Mouse (Mus musculus) heart, postnatal 36 days (tissue): ENCODE measurements around the gene Larp4. TPM values are rescaled to one million over a fixed set of nuclear protein-coding genes. Genes with fewer than 3 reads are reported as not detected.

Source experiments
- DNase-seq, 2 experiments: peaks; one replicate each; pipeline ENCODE4 v3.0.0; 2021 to 2022
- intact Hi-C: fragments of 180-260 bp; cut with DNase I; formaldehyde crosslinking; loops from one replicate; pipeline ENCODE4 v1.15.1; 2025
- total RNA-seq, 2 experiments: library from RNA; stranded (reverse); gene quantifications; 2 replicates each; pipeline ENCODE4 v1.2.3; 2021

Gene Larp4
- total RNA-seq, 2 experiments from 2014 or later: 47.1 to 60.2 TPM

- intact Hi-C loops: loop anchor here (5.0 kb wide), 1 partner anchor 33 kb away; no protein-coding TSS in a partner anchor
- DNase-seq: no peak
Measured at GRCm38 (mm10) chr15:100049496-100050087, 79.7 kb downstream of the Larp4 start.

GRCm38 (mm10) chr15:100050940-100051339, 81.1 kb downstream of the Larp4 start:
- intact Hi-C loops: no loop called here
- DNase-seq: no peak

GRCm38 (mm10) chr15:100052726-100053125, 82.9 kb downstream of the Larp4 start:
- DNase-seq: no peak
- intact Hi-C loops: no loop called here

GRCm38 (mm10) chr15:100056397-100056908, 86.6 kb downstream of the Larp4 start:
- no peak for DNase-seq
- intact Hi-C loops: no loop called here

- DNase-seq: no peak
- intact Hi-C loops: no loop called here
Measured at GRCm38 (mm10) chr15:100057698-100058097, 87.8 kb downstream of the Larp4 start.

- DNase-seq: no peak
- intact Hi-C loops: no loop called here
Measured at GRCm38 (mm10) chr15:100058143-100058542, 88.3 kb downstream of the Larp4 start.

- DNase-seq: no peak
- intact Hi-C loops: no loop called here
Measured at GRCm38 (mm10) chr15:100058912-100059311, 89.0 kb downstream of the Larp4 start.

- intact Hi-C loops: no loop called here
- no peak for DNase-seq
Measured at GRCm38 (mm10) chr15:100059626-100060311, 89.9 kb downstream of the Larp4 start.

- intact Hi-C loops: no loop called here
- DNase-seq: no peak
Measured at GRCm38 (mm10) chr15:100060513-100061140, 90.8 kb downstream of the Larp4 start.

- no peak for DNase-seq
- intact Hi-C loops: no loop called here
Measured at GRCm38 (mm10) chr15:100061377-100061776, 91.5 kb downstream of the Larp4 start.

- intact Hi-C loops: no loop called here
- DNase-seq: no peak
Measured at GRCm38 (mm10) chr15:100063229-100063773, 93.4 kb downstream of the Larp4 start.

Other genes with a start within 250 kb of the Larp4 start
- 100 to 1,000 TPM; 218 to 222 TPM for gene Cox14, start 244.4 kb upstream of the Larp4 start, total RNA-seq
- gene Cers5, start 197.2 kb upstream of the Larp4 start, total RNA-seq: 10 to 100 TPM; 17.6 to 18.0 TPM
- gene Lima1, start 94.6 kb upstream of the Larp4 start, total RNA-seq: 10 to 100 TPM; 19.9 to 21.0 TPM
- under 1 TPM; 0.05 to 0.06 TPM for gene Fam186a, start 3.0 kb upstream of the Larp4 start, total RNA-seq
- gene Dip2b, start 68.6 kb downstream of the Larp4 start, total RNA-seq: 10 to 100 TPM; 21.0 to 21.5 TPM